Mouse (Mus musculus) CD4-positive naive resting alpha-beta T cell, adult 57 days (primary cell): ENCODE data around the gene Fra10ac1. TPM values are rescaled to one million over a fixed set of nuclear protein-coding genes. Genes with fewer than 3 reads are reported as not detected.

Experiments used
- total RNA-seq: library from RNA; stranded (reverse); gene quantifications from one replicate; pipeline ENCODE4 v1.2.4, GENCODE M21; 2023

Fra10ac1 gene
- total RNA-seq = 22.1 TPM

DNA sequence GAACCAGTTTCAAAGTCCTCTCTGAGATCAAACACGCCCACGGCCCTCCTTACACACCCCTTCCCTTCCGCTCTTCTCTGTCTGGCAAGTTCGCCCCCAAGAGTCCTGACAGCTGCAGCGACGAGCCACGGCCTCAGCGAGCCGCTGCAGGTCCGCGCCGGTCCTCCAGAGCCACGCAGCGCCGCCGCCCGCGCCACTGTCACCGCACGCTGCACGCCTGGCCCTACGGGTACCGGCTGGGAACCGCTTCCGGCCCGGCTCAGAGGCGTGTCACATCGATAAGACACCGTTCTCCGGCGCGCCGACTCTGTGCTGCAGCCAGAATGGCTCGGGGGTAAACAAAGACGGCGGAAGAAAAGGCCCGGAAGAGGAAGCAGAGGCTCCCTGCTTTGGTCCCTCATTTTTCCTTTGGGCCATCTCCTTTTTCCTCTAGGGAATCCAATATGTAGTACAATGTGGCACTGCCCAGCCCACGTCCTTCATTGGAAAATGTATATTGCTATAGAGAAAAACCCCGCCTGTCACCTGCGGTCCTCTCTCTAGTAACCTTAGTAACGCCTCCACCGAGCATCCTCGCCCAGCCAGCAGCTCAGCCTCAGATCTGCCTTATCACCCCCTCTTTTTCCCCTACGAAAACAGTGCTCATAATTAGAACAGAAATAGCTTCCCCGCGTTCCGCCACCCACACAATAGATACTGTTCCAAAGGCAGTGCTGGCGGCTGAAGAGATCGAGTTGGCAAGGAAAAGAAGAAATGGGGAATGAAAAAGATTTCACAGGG is at the start of gene Fra10ac1:
Fra10ac1 (minus strand) TSS at position 252 of the 780 bp plus-strand sequence.

DNA sequence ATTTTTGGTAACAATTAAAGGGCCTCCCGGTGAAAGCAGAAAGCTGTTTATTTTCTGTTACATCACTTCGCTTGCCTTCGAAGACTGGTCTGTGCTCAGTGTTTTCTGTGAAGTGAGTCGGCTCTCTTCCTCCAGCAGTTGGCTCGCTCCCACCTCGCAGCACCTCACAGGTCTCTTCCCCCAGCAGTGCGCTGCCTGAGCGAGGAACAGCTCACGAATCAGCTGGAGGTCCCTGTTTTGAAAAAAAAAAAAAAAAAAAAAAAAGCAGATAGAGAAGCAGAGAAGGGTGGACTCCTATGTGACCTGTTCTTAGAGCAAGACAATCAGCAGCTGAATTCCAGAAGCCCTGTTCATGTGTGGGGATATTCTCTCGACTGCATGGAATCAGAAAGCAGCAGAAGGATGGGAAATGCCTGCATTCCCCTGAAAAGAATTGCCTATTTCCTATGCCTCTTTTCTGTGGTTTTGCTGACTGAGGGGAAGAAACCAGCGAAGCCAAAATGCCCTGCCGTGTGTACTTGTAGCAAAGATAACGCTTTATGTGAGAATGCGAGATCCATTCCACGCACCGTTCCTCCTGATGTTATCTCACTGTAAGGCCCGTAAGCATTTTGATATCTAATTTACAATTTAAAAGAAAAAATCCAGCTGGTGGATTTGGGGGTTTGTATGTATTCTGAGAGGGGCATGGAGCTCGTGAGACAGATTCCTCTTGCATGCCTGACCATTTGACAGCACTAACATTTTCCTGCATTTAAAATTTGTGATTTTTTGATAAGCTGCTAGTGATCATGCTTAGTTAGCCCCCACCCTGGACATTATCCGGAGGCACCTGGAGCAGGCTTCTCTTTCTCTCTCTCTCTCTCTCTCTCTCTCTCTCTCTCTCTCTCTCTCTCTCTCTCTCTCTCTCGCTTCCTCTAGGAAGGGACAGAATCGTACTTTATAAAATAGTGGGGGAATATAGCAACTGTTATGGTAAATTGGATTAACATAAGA is 40.8 kb upstream of the Fra10ac1 start, which contains the start of gene Lgi1:
Lgi1 (plus strand) TSS at position 32 of the 996 bp plus-strand sequence.

Other genes starting within 250 kb of the Fra10ac1 start
- gene Myof, start 180.6 kb downstream of the Fra10ac1 start, total RNA-seq = 3.2 TPM
- gene Cep55, start 169.1 kb downstream of the Fra10ac1 start, total RNA-seq = 0.47 TPM
- gene Ffar4, start 127.1 kb downstream of the Fra10ac1 start, total RNA-seq = not detected
- not detected for gene Rbp4, start 98.9 kb downstream of the Fra10ac1 start, total RNA-seq
- not detected for gene Pde6c, start 91.4 kb downstream of the Fra10ac1 start, total RNA-seq
- not detected for gene Lgi1, start 40.4 kb upstream of the Fra10ac1 start, total RNA-seq
- gene Slc35g1, start 171.8 kb upstream of the Fra10ac1 start, total RNA-seq = 17.1 TPM